ENCODE assay signal across 21 mouse cellular contexts in genomic region chr19:57309980-57310379, GRCm38 (mm10). TPM values are rescaled to one million over a fixed set of nuclear protein-coding genes. Genes with fewer than 3 reads are reported as not detected.
DNase-seq lines count a peak whose midpoint lies in the region; ATAC-seq and TF ChIP-seq lines count a peak whose summit lies in the region.
"Had no signal": no experiment of that assay in that cellular context is flagged by ENCODE, and none has a peak within 500 bp of the region (broad histone marks: within the 10 kb centered on the region; RNA-seq: fewer than 3 reads in every experiment).

No protein-coding gene starts in this region.

- no peaks in the 10 kb centered on the region; the same call in 1 of the 2 replicates for H3K79me2 ChIP-seq in liver, adult 2 months (ENCODE audit: control insufficient read depth, insufficient read depth, low read length)

- no peak for ATAC-seq in kidney, embryonic 14.5 days (ENCODE audit: low FRiP score, low TSS enrichment)
- no peak for ATAC-seq in liver, embryonic 12.5 days
- ATAC-seq: forebrain, embryonic 13.5 days; forebrain, embryonic 15.5 days had no signal

- peak overlapping the region; percentile 78 for H3K27ac ChIP-seq in kidney, adult 2 months (ENCODE audit: insufficient read depth, low read depth, low read length)
- H3K27ac ChIP-seq in kidney, embryonic 14.5 days (ENCODE audit: low read depth, low read length): no peak overlapping the region
- H3K27ac ChIP-seq in liver, adult 2 months (replicated peaks; ENCODE audit: insufficient read depth, low read depth, low read length): no peak overlapping the region
- H3K27ac ChIP-seq in liver, embryonic 12.5 days: no peak overlapping the region
- H3K27ac ChIP-seq in testis, adult 2 months (ENCODE audit: control insufficient read depth, insufficient read depth, low read depth, low read length): peak overlapping the region; percentile 39; the same call in 1 of the 2 replicates
- H3K27ac ChIP-seq: embryonic facial prominence, embryonic 10.5 days; embryonic facial prominence, embryonic 12.5 days; forebrain, embryonic 13.5 days; forebrain, embryonic 15.5 days had no signal

- H3K27me3 ChIP-seq in kidney, adult 2 months (replicated peaks; ENCODE audit: control insufficient read depth, insufficient read depth, low read length): no peaks in the 10 kb centered on the region
- H3K27me3 ChIP-seq in kidney, embryonic 14.5 days (ENCODE audit: control insufficient read depth, insufficient read depth, low read length): 0 out of 2 replicates have a peak, but pooled peaks cover 3% of the 10 kb centered on the region
- no peaks in the 10 kb centered on the region for H3K27me3 ChIP-seq in liver, adult 2 months (ENCODE audit: control insufficient read depth, insufficient read depth, low read length)
- H3K27me3 ChIP-seq in liver, embryonic 12.5 days (replicated peaks): peaks cover 28% of the 10 kb centered on the region
- no peaks in the 10 kb centered on the region for H3K27me3 ChIP-seq in testis, adult 2 months (ENCODE audit: control insufficient read depth, insufficient read depth, low read length)
- H3K27me3 ChIP-seq: forebrain, embryonic 15.5 days had no signal

- no peak for TF ChIP-seq POLR2A in kidney, adult 2 months (IDR thresholded peaks at IDR 0.05; ENCODE audit: low read depth, low read length)
- no peak for TF ChIP-seq POLR2A in liver, adult 2 months (IDR thresholded peaks at IDR 0.05; ENCODE audit: extremely low read depth, insufficient read depth, low read length)
- no peak for TF ChIP-seq POLR2A in testis, adult 2 months (IDR thresholded peaks at IDR 0.05; ENCODE audit: control insufficient read depth, low read depth, low read length)

- H3K9me3 ChIP-seq in kidney, embryonic 14.5 days (ENCODE audit: control insufficient read depth, low read length): no peaks in the 10 kb centered on the region
- no peaks in the 10 kb centered on the region for H3K9me3 ChIP-seq in liver, embryonic 12.5 days (replicated peaks)
- H3K9me3 ChIP-seq: embryonic facial prominence, embryonic 10.5 days; embryonic facial prominence, embryonic 12.5 days; forebrain, embryonic 13.5 days; forebrain, embryonic 15.5 days had no signal

- no peak for TF ChIP-seq CTCF in kidney, adult 2 months (conservative IDR thresholded peaks at IDR 0.05; ENCODE audit: insufficient read depth, insufficient read length, low read depth, low read length)
- no peak for TF ChIP-seq CTCF in liver, adult 2 months (IDR thresholded peaks at IDR 0.05; ENCODE audit: low read depth, low read length)
- no peak for TF ChIP-seq CTCF in testis, adult 2 months (IDR thresholded peaks at IDR 0.05; ENCODE audit: control insufficient read depth, insufficient read depth, insufficient replicate concordance, low read depth, low read length)

- H3K9ac ChIP-seq in kidney, embryonic 14.5 days (ENCODE audit: low read depth, low read length): no peak overlapping the region
- H3K9ac ChIP-seq in liver, adult 2 months (ENCODE audit: low read depth, low read length): no peak overlapping the region
- H3K9ac ChIP-seq in liver, embryonic 12.5 days: no peak overlapping the region
- H3K9ac ChIP-seq: embryonic facial prominence, embryonic 12.5 days; forebrain, embryonic 13.5 days; forebrain, embryonic 15.5 days had no signal

- no peaks in the 10 kb centered on the region for H3K36me3 ChIP-seq in kidney, adult 2 months (ENCODE audit: control insufficient read depth, insufficient read depth, low read length)
- H3K36me3 ChIP-seq in kidney, embryonic 14.5 days (ENCODE audit: control insufficient read depth, insufficient read depth, low read length): no peaks in the 10 kb centered on the region
- H3K36me3 ChIP-seq in liver, adult 2 months (ENCODE audit: control insufficient read depth, insufficient read depth, low read length): no peaks in the 10 kb centered on the region
- no peaks in the 10 kb centered on the region for H3K36me3 ChIP-seq in liver, embryonic 12.5 days
- H3K36me3 ChIP-seq in testis, adult 2 months (ENCODE audit: control insufficient read depth, insufficient read depth, low read length): no peaks in the 10 kb centered on the region
- H3K36me3 ChIP-seq: embryonic facial prominence, embryonic 10.5 days; embryonic facial prominence, embryonic 12.5 days; forebrain, embryonic 15.5 days had no signal

- intact Hi-C loops in gastrocnemius, postnatal 36 days (cut with DNase I): no loop called here

- H3K4me1 ChIP-seq in kidney, adult 2 months (ENCODE audit: control insufficient read depth, insufficient read depth, low read length): peaks cover 24% of the 10 kb centered on the region; the same call in 1 of the 2 replicates
- peaks cover 5% of the 10 kb centered on the region; the same call in 1 of the 2 replicates for H3K4me1 ChIP-seq in kidney, embryonic 14.5 days (ENCODE audit: control insufficient read depth, insufficient read depth, low read length)
- peaks cover 14% of the 10 kb centered on the region for H3K4me1 ChIP-seq in liver, adult 2 months (ENCODE audit: control insufficient read depth, insufficient read depth, low read length)
- 0 out of 2 replicates have a peak, but pooled peaks cover 9% of the 10 kb centered on the region for H3K4me1 ChIP-seq in liver, embryonic 12.5 days
- no peaks in the 10 kb centered on the region; the same call in 1 of the 2 replicates for H3K4me1 ChIP-seq in testis, adult 2 months (ENCODE audit: control insufficient read depth, insufficient read depth, low read length)

- no peak overlapping the region for H3K4me3 ChIP-seq in kidney, adult 2 months (ENCODE audit: insufficient read depth, low read depth, low read length)
- no peak overlapping the region for H3K4me3 ChIP-seq in kidney, embryonic 14.5 days (ENCODE audit: low read length)
- no peak overlapping the region for H3K4me3 ChIP-seq in liver, adult 2 months (ENCODE audit: insufficient read depth, low read depth, low read length)
- no peak overlapping the region for H3K4me3 ChIP-seq in liver, embryonic 12.5 days
- no peak overlapping the region for H3K4me3 ChIP-seq in testis, adult 2 months (ENCODE audit: control insufficient read depth, low read depth, low read length)
- H3K4me3 ChIP-seq: embryonic facial prominence, embryonic 10.5 days; embryonic facial prominence, embryonic 12.5 days; forebrain, embryonic 13.5 days; forebrain, embryonic 15.5 days had no signal

- peak; percentile 42 for DNase-seq in kidney, adult 2 months
- peak; percentile 79 for DNase-seq in liver, adult 2 months (ENCODE audit: extremely low read depth, low read depth, low spot score)
- DNase-seq in testis, postnatal 10 days (ENCODE audit: low spot score): no peak
- peak; percentile 51 for DNase-seq in yolk sac, embryonic 10.5 days (ENCODE audit: low spot score)
- no peak for DNase-seq in gastrocnemius, postnatal 36 days
- DNase-seq: adrenal gland, adult 2 months; adrenal gland, postnatal 10 days; adrenal gland, postnatal 25 days; cerebellum, adult 11-12 months; cerebellum, adult 2 months; cerebellum, adult 9-10 months; cerebellum, postnatal 10 days; cerebellum, postnatal 25 days had no signal

- no peak overlapping the region for H3K4me2 ChIP-seq in kidney, embryonic 14.5 days (replicated peaks; ENCODE audit: low read depth, low read length)
- no peak overlapping the region for H3K4me2 ChIP-seq in liver, embryonic 12.5 days
- H3K4me2 ChIP-seq: embryonic facial prominence, embryonic 12.5 days; forebrain, embryonic 13.5 days; forebrain, embryonic 15.5 days had no signal

- WGBS in kidney, adult 2 months: 41% methylated on average over 4 of the region's 4 CpGs
- 76% methylated on average over 4 of the region's 4 CpGs for WGBS in kidney, embryonic 14.5 days
- 19% methylated on average over 4 of the region's 4 CpGs for WGBS in liver, adult 2 months
- WGBS in liver, embryonic 12.5 days (ENCODE audit: insufficient replicate concordance): 44% methylated on average over 4 of the region's 4 CpGs

RNA-seq across cellular contexts. Expression of gene Ablim1, which starts 4.7 kb away (rescaled TPM):
- polyA plus RNA-seq in kidney, adult 2 months (2012; rRNA removed): 34.7 and 38.3 TPM in 2 replicates
- 21.0 and 36.0 TPM in 2 replicates for polyA plus RNA-seq in kidney, embryonic 14.5 days (2014; fragmentation: Nextera tagmentation; extraction: Ambion mirVana)
- 23.7 and 35.2 TPM in 2 replicates for total RNA-seq in liver, adult 2 months (2014; rRNA removed)
- polyA plus RNA-seq in liver, adult 2 months (2012; rRNA removed): 16.4 and 16.6 TPM in 2 replicates
- 6.1 and 7.8 TPM in 2 replicates for polyA plus RNA-seq in liver, embryonic 12.5 days (2016; fragmentation: Nextera tagmentation; extraction: Ambion mirVana)
- polyA plus RNA-seq in testis, adult 2 months (2012; rRNA removed): 3.0 and 4.1 TPM in 2 replicates
- 10 to 100 TPM; 36.3 to 52.0 TPM for total RNA-seq in gastrocnemius, postnatal 36 days (2021)
- total RNA-seq: MEL had no signal

RNA-seq across cellular contexts. Expression of gene Fam160b1, which starts 50.5 kb away (rescaled TPM):
- 7.3 and 8.0 TPM in 2 replicates for polyA plus RNA-seq in kidney, adult 2 months (2012; rRNA removed)
- 13.5 and 18.1 TPM in 2 replicates for polyA plus RNA-seq in kidney, embryonic 14.5 days (2014; fragmentation: Nextera tagmentation; extraction: Ambion mirVana)
- total RNA-seq in liver, adult 2 months (2014; rRNA removed): 18.4 and 21.7 TPM in 2 replicates
- 10.6 and 10.9 TPM in 2 replicates for polyA plus RNA-seq in liver, adult 2 months (2012; rRNA removed)
- 9.2 and 9.5 TPM in 2 replicates for polyA plus RNA-seq in liver, embryonic 12.5 days (2016; fragmentation: Nextera tagmentation; extraction: Ambion mirVana)
- 12.3 and 13.7 TPM in 2 replicates for polyA plus RNA-seq in testis, adult 2 months (2012; rRNA removed)
- total RNA-seq in gastrocnemius, postnatal 36 days (2021): 10 to 100 TPM in 1 of 2 experiments, 1 to 10 TPM in 1; 9.6 to 11.8 TPM

Comparison
In these comparisons a context has a peak if more than half of its experiments do, and no peak if none do; other contexts are left out.
1. H3K27ac ChIP-seq: peak in kidney, adult 2 months (single experiment) and testis, adult 2 months (single experiment); none in kidney, embryonic 14.5 days (single experiment), liver, adult 2 months (single experiment) and liver, embryonic 12.5 days (single experiment).
2. DNase-seq: peak in kidney, adult 2 months (single experiment), liver, adult 2 months (single experiment) and yolk sac, embryonic 10.5 days (single experiment); none in testis, postnatal 10 days (single experiment) and gastrocnemius, postnatal 36 days (0 of 2).